24 mouse cellular contexts compared by ENCODE assay signal in the genomic region with DNA sequence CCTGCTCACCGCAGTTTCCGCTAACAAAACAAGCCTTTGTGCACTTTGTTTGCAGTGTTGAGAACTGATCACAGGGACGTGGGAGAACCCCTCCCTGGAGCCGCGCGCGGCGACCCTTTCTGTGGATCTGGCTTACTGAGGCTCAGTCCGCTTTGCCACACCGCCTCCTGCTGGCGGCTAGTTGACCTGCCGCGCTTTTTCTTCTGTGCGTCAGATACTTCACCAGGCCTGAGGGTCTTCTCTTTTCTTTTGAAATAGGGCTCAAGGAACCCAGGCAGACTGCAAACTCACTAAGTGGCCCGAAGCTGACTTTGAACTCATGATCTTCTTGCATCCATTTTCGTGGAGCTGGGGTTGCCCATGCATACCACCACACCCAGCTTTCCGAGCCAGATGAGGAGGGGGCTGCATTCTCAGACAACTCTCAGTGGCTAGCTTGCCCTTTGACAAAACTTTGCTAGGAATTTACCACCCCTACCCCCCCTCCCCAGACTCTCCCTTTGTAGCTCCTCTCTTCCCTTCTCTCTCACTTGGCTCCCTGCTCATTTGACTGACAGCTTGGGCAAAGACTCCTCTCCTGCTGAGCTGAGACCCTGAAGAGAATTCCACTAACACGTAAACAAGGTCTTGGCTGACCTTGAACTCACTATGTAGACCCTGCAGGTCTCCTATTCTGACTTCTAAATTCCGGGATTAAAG.
DNase-seq lines count a peak whose midpoint lies in the region; ATAC-seq and TF ChIP-seq lines count a peak whose summit lies in the region.
"Had no signal": no experiment of that assay in that cellular context is flagged by ENCODE, and none has a peak within 500 bp of the region (broad histone marks: within the 10 kb centered on the region; RNA-seq: fewer than 3 reads in every experiment).

No protein-coding gene starts in this region.

- H3K9me3 ChIP-seq in intestine, postnatal 0 days (ENCODE audit: control insufficient read depth): no peaks in the 10 kb centered on the region
- no peaks in the 10 kb centered on the region for H3K9me3 ChIP-seq in intestine, embryonic 15.5 days
- peaks cover 3% of the 10 kb centered on the region; the same call in 1 of the 2 replicates for H3K9me3 ChIP-seq in midbrain, embryonic 10.5 days (replicated peaks)
- no peaks in the 10 kb centered on the region for H3K9me3 ChIP-seq in midbrain, postnatal 0 days (ENCODE audit: low read length)
- no peaks in the 10 kb centered on the region for H3K9me3 ChIP-seq in stomach, postnatal 0 days (ENCODE audit: control insufficient read depth, low read length)
- H3K9me3 ChIP-seq: heart, embryonic 12.5 days; hindbrain, embryonic 10.5 days; limb, embryonic 13.5 days; midbrain, embryonic 13.5 days; neural tube, embryonic 12.5 days had no signal

- no peak overlapping the region for H3K4me2 ChIP-seq in intestine, postnatal 0 days (replicated peaks; ENCODE audit: low read depth)
- no peak overlapping the region for H3K4me2 ChIP-seq in intestine, embryonic 15.5 days (replicated peaks)
- H3K4me2 ChIP-seq in midbrain, postnatal 0 days (ENCODE audit: low read depth, low read length, poor library complexity, severe bottlenecking): no peak overlapping the region
- H3K4me2 ChIP-seq in stomach, postnatal 0 days (replicated peaks; ENCODE audit: low read depth): no peak overlapping the region
- H3K4me2 ChIP-seq: heart, embryonic 12.5 days; limb, embryonic 13.5 days; midbrain, embryonic 13.5 days; neural tube, embryonic 12.5 days had no signal

- no peaks in the 10 kb centered on the region for H3K36me3 ChIP-seq in intestine, postnatal 0 days (ENCODE audit: control insufficient read depth, insufficient read depth)
- H3K36me3 ChIP-seq in intestine, embryonic 15.5 days: no peaks in the 10 kb centered on the region
- no peaks in the 10 kb centered on the region for H3K36me3 ChIP-seq in midbrain, embryonic 10.5 days
- no peaks in the 10 kb centered on the region for H3K36me3 ChIP-seq in midbrain, postnatal 0 days (ENCODE audit: insufficient read depth, low read length)
- no peaks in the 10 kb centered on the region for H3K36me3 ChIP-seq in stomach, postnatal 0 days (ENCODE audit: control insufficient read depth, insufficient read depth, low read length)
- H3K36me3 ChIP-seq: forebrain, embryonic 10.5 days; heart, embryonic 12.5 days; hindbrain, embryonic 10.5 days; limb, embryonic 13.5 days; midbrain, embryonic 13.5 days; neural tube, embryonic 12.5 days had no signal

- no peaks in the 10 kb centered on the region for H3K27me3 ChIP-seq in intestine, postnatal 0 days (replicated peaks; ENCODE audit: control insufficient read depth, insufficient read depth, low read length)
- H3K27me3 ChIP-seq in intestine, embryonic 15.5 days (replicated peaks): no peaks in the 10 kb centered on the region
- no peaks in the 10 kb centered on the region for H3K27me3 ChIP-seq in midbrain, embryonic 10.5 days (ENCODE audit: low read depth, poor library complexity, severe bottlenecking)
- H3K27me3 ChIP-seq in midbrain, postnatal 0 days (ENCODE audit: insufficient read depth, low read length): no peaks in the 10 kb centered on the region
- no peaks in the 10 kb centered on the region for H3K27me3 ChIP-seq in stomach, postnatal 0 days (ENCODE audit: control insufficient read depth, insufficient read depth, low read length)
- H3K27me3 ChIP-seq: heart, embryonic 12.5 days; limb, embryonic 13.5 days; midbrain, embryonic 13.5 days; neural tube, embryonic 12.5 days had no signal

- no peak for DNase-seq in midbrain, embryonic 10.5 days (ENCODE audit: low spot score)
- no peak for DNase-seq in midbrain, postnatal 0 days (ENCODE audit: low spot score)
- DNase-seq in stomach, postnatal 0 days (ENCODE audit: low spot score): no peak
- DNase-seq in layer of hippocampus, adult 9-11 months: no peak
- no peak for DNase-seq in cerebellum, adult 9-11 months
- DNase-seq: adrenal gland, postnatal 25 days; cerebellum, adult 11 months; cerebellum, postnatal 14 days; gastrocnemius, postnatal 25 days; heart, adult 18-20 months; heart, postnatal 10 days; kidney, adult 8-10 months; kidney, postnatal 14 days; lung, adult 18-20 months; right cerebral cortex, postnatal 14 days; thymus, adult 2 months had no signal

- no peak for ATAC-seq in intestine, postnatal 0 days
- no peak for ATAC-seq in intestine, embryonic 15.5 days
- ATAC-seq in midbrain, postnatal 0 days (ENCODE audit: low FRiP score): no peak
- no peak for ATAC-seq in stomach, postnatal 0 days (ENCODE audit: low FRiP score, low TSS enrichment)
- ATAC-seq: midbrain, embryonic 13.5 days had no signal

- no peak overlapping the region for H3K9ac ChIP-seq in intestine, postnatal 0 days (ENCODE audit: low read depth, low read length)
- H3K9ac ChIP-seq in intestine, embryonic 15.5 days: no peak overlapping the region
- no peak overlapping the region for H3K9ac ChIP-seq in midbrain, postnatal 0 days (replicated peaks; ENCODE audit: low read length, poor library complexity, severe bottlenecking)
- H3K9ac ChIP-seq in stomach, postnatal 0 days (ENCODE audit: low read length): no peak overlapping the region
- H3K9ac ChIP-seq: heart, embryonic 12.5 days; limb, embryonic 13.5 days; midbrain, embryonic 13.5 days; neural tube, embryonic 12.5 days had no signal

- no peak for TF ChIP-seq EP300 in stomach, postnatal 0 days (optimal IDR thresholded peaks at IDR 0.05)

- H3K4me1 ChIP-seq in intestine, postnatal 0 days (replicated peaks; ENCODE audit: control insufficient read depth, insufficient read depth, low read length): no peaks in the 10 kb centered on the region
- no peaks in the 10 kb centered on the region for H3K4me1 ChIP-seq in intestine, embryonic 15.5 days (replicated peaks)
- H3K4me1 ChIP-seq in midbrain, embryonic 10.5 days: 0 out of 2 replicates have a peak, but pooled peaks cover 5% of the 10 kb centered on the region
- no peaks in the 10 kb centered on the region for H3K4me1 ChIP-seq in midbrain, postnatal 0 days (ENCODE audit: insufficient read depth, low read length)
- no peaks in the 10 kb centered on the region for H3K4me1 ChIP-seq in stomach, postnatal 0 days (replicated peaks; ENCODE audit: control insufficient read depth, insufficient read depth)
- H3K4me1 ChIP-seq: heart, embryonic 12.5 days; hindbrain, embryonic 10.5 days; limb, embryonic 13.5 days; midbrain, embryonic 13.5 days had no signal

- 80% methylated on average over 19 of the region's 19 CpGs for WGBS in intestine, postnatal 0 days
- WGBS in intestine, embryonic 15.5 days: 79% methylated on average over 19 of the region's 19 CpGs
- 75% methylated on average over 19 of the region's 19 CpGs for WGBS in midbrain, embryonic 10.5 days
- 80% methylated on average over 19 of the region's 19 CpGs for WGBS in midbrain, postnatal 0 days
- 77% methylated on average over 19 of the region's 19 CpGs for WGBS in stomach, postnatal 0 days

- H3K27ac ChIP-seq in intestine, postnatal 0 days (ENCODE audit: low read depth, low read length): no peak overlapping the region
- H3K27ac ChIP-seq in intestine, embryonic 15.5 days: no peak overlapping the region
- 0 out of 2 replicates have a peak overlapping the region, but pooled peaks have one; percentile 17 for H3K27ac ChIP-seq in midbrain, embryonic 10.5 days (replicated peaks)
- H3K27ac ChIP-seq in midbrain, postnatal 0 days (ENCODE audit: low read depth, low read length): no peak overlapping the region
- no peak overlapping the region for H3K27ac ChIP-seq in stomach, postnatal 0 days (replicated peaks)
- H3K27ac ChIP-seq: forebrain, embryonic 10.5 days; hindbrain, embryonic 10.5 days; limb, embryonic 13.5 days; midbrain, embryonic 13.5 days; neural tube, embryonic 12.5 days had no signal

- peak; percentile 32 for TF ChIP-seq CTCF in intestine, postnatal 0 days (IDR thresholded peaks at IDR 0.05; ENCODE audit: low read depth)
- TF ChIP-seq CTCF in midbrain, postnatal 0 days (IDR thresholded peaks at IDR 0.05): no peak
- peak; percentile 35; the same call in 1 of the 2 replicates for TF ChIP-seq CTCF in stomach, postnatal 0 days (IDR thresholded peaks at IDR 0.05; ENCODE audit: low read depth)

- no peak overlapping the region for H3K4me3 ChIP-seq in intestine, postnatal 0 days (ENCODE audit: low read depth, low read length)
- no peak overlapping the region for H3K4me3 ChIP-seq in intestine, embryonic 15.5 days (replicated peaks)
- H3K4me3 ChIP-seq in midbrain, embryonic 10.5 days: no peak overlapping the region
- H3K4me3 ChIP-seq in midbrain, postnatal 0 days (ENCODE audit: low read depth, low read length): no peak overlapping the region
- no peak overlapping the region for H3K4me3 ChIP-seq in stomach, postnatal 0 days (ENCODE audit: low read depth, low read length)
- H3K4me3 ChIP-seq: forebrain, embryonic 10.5 days; heart, embryonic 12.5 days; hindbrain, embryonic 10.5 days; limb, embryonic 13.5 days; midbrain, embryonic 13.5 days; neural tube, embryonic 12.5 days had no signal
